Mouse (Mus musculus) hindbrain, embryonic 11.5 days (tissue): Measurements from ENCODE around the gene Crisp1. TPM values are rescaled to one million over a fixed set of nuclear protein-coding genes. Genes with fewer than 3 reads are reported as not detected.

Source experiments
- ATAC-seq: fragments of 200-750 bp; cut with Nextera tagmentation; 2 replicates; pipeline ENCODE4 v1.8.0; 2017; ENCODE audit warnings: mild to moderate bottlenecking, moderate TSS enrichment, moderate library complexity; ENCODE audit not compliant: low FRiP score
- DNase-seq: peaks from one replicate; pipeline ENCODE4 v3.0.0-alpha.2; 2015; ENCODE audit warnings: low spot score
- H3K27ac ChIP-seq: fragments of 300-500 bp; sonication (generic); 2 replicates; pipeline ENCODE4 v1.5.1; 2014; ENCODE audit warnings: mild to moderate bottlenecking, low read depth, low read length
- H3K27me3 ChIP-seq: fragments of 300-500 bp; sonication (generic); 2 replicates; pipeline ENCODE4 v1.6.1; 2014; ENCODE audit warnings: mild to moderate bottlenecking, low read length, moderate library complexity, mixed read lengths; ENCODE audit not compliant: control insufficient read depth, insufficient read depth
- H3K36me3 ChIP-seq: fragments of 300-500 bp; sonication (generic); 2 replicates; pipeline ENCODE4 v1.6.1; 2014; ENCODE audit warnings: mild to moderate bottlenecking, low read length, moderate library complexity, mixed read lengths; ENCODE audit not compliant: control insufficient read depth, insufficient read depth
- H3K4me1 ChIP-seq: fragments of 300-500 bp; sonication (generic); replicated peaks from 2 replicates; pipeline ENCODE4 v1.6.1; 2014; ENCODE audit warnings: low read length, mixed read lengths; ENCODE audit not compliant: control insufficient read depth, insufficient read depth
- H3K4me2 ChIP-seq: fragments of 300-500 bp; sonication (generic); replicated peaks from 2 replicates; pipeline ENCODE4 v1.6.1; 2014; ENCODE audit warnings: mild to moderate bottlenecking, low read depth, low read length
- H3K4me3 ChIP-seq: fragments of 300-500 bp; sonication (generic); 2 replicates; pipeline ENCODE4 v1.5.1; 2014; ENCODE audit warnings: low read depth, low read length
- H3K9ac ChIP-seq: fragments of 300-500 bp; sonication (generic); 2 replicates; pipeline ENCODE4 v1.6.1; 2014; ENCODE audit warnings: low read depth, low read length
- H3K9me3 ChIP-seq: fragments of 300-500 bp; sonication (generic); 2 replicates; pipeline ENCODE4 v1.6.1; 2016; ENCODE audit warnings: low read length; ENCODE audit not compliant: control insufficient read depth
- WGBS: fragments of 180-500 bp; shearing (Covaris S2); extraction: QIAGEN DNeasy Blood & Tissue Kit; methylation state at CpG from one replicate; pipeline ENCODE4 v1.1.7; 2014; 5-methylcytosine and 5-hydroxymethylcytosine counted together
- polyA plus RNA-seq: library from polyadenylated mRNA; unstranded; fragments of >200 nt; fragmentation: Nextera tagmentation; extraction: Ambion mirVana; gene quantifications from 2 replicates; pipeline ENCODE4 v1.2.1, GENCODE M21; 2014

Gene Crisp1
- not detected in 2 replicates for polyA plus RNA-seq

DNA sequence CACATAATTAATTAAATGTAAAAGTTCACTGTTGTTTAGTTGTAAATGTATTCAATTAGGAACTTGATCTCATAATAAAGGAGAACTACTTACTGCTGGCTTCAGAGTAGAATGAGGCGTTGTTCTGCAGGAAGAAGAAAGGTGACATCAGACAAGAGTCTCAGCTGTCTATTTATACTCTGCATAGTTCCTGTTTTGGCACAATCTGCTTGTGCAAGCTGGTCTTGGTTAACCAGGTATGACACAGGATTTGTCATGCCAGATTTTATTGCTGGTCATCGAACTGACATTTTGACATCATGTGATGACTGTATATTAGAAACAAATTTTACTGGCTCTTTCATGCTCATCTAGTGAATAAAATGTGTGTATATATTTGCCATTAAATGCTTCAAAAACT lies at the start of gene Crisp1:
TSS of gene Crisp1 (minus strand) at position 146 of the 400 bp plus-strand sequence.
- Histone ChIP-seq H3K4me2 (no peak within 1 kb of the TSS), H3K9ac (no peak within 1 kb of the TSS), H3K27ac (no peak within 1 kb of the TSS), H3K36me3 (no peaks in the 10 kb centered on the region), H3K4me3 (no peak within 1 kb of the TSS), H3K9me3 (no peaks in the 10 kb centered on the region), H3K27me3 (no peaks in the 10 kb centered on the region), H3K4me1 (no peaks in the 10 kb centered on the region)
- DNase-seq (no peak), ATAC-seq (no peak)
- WGBS = 85% methylated on average over 2 of the region's 2 CpGs

DNA sequence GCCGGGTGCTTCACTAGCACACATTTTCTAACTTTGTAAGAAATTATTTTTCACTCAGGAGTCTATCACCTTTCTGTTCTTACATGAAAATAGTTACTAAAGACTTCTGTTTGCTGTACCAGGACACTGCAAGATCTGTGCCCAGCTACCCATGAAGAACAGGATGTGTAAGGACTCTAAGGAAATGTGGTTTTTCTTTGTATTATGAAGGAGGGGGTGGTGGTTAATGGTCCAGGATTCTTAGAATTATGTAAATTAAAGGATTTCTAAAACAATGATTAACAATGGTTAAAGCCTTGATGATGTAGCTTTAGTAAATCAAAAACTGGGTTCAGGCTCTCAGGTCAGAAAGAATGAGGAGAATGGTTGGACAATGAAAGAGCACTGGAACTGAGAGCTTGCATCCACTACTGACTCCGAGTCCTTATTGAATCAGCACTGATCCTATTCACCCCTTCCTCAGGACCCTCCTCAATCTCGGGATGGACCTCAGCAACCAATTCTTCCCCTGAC lies 23.5 kb upstream of the Crisp1 start:
- WGBS = 75% methylated on average over 3 of the region's 3 CpGs
- Histone ChIP-seq H3K36me3 (no peaks in the 10 kb centered on the region), H3K9me3 (no peaks in the 10 kb centered on the region), H3K4me2 (no peak overlapping the region), H3K27me3 (no peaks in the 10 kb centered on the region), H3K27ac (no peak overlapping the region), H3K9ac (no peak overlapping the region), H3K4me1 (no peaks in the 10 kb centered on the region), H3K4me3 (no peak overlapping the region)
- no peak for ATAC-seq
- no peak for DNase-seq

GRCm38 (mm10) chr17:40285435-40285834 lies 33.6 kb downstream of the Crisp1 start:
- H3K4me3 ChIP-seq = no peak overlapping the region
- no peaks in the 10 kb centered on the region for H3K4me1 ChIP-seq
- no peaks in the 10 kb centered on the region for H3K27me3 ChIP-seq
- peak; percentile 1 for DNase-seq
- no peak overlapping the region for H3K4me2 ChIP-seq
- H3K27ac ChIP-seq = no peak overlapping the region
- 82% methylated on average over 2 of the region's 2 CpGs for WGBS
- ATAC-seq = no peak
- H3K9me3 ChIP-seq = no peaks in the 10 kb centered on the region
- no peak overlapping the region for H3K9ac ChIP-seq
- no peaks in the 10 kb centered on the region for H3K36me3 ChIP-seq

GRCm38 (mm10) chr17:40275519-40275918 lies 43.5 kb downstream of the Crisp1 start:
- DNase-seq (no peak), ATAC-seq (no peak)
- Histone ChIP-seq H3K27ac (no peak overlapping the region), H3K27me3 (no peaks in the 10 kb centered on the region), H3K4me3 (no peak overlapping the region), H3K9ac (no peak overlapping the region), H3K36me3 (no peaks in the 10 kb centered on the region), H3K4me1 (no peaks in the 10 kb centered on the region), H3K4me2 (no peak overlapping the region), H3K9me3 (no peaks in the 10 kb centered on the region)
- 88% methylated on average over 1 of the region's 1 CpGs for WGBS

DNA sequence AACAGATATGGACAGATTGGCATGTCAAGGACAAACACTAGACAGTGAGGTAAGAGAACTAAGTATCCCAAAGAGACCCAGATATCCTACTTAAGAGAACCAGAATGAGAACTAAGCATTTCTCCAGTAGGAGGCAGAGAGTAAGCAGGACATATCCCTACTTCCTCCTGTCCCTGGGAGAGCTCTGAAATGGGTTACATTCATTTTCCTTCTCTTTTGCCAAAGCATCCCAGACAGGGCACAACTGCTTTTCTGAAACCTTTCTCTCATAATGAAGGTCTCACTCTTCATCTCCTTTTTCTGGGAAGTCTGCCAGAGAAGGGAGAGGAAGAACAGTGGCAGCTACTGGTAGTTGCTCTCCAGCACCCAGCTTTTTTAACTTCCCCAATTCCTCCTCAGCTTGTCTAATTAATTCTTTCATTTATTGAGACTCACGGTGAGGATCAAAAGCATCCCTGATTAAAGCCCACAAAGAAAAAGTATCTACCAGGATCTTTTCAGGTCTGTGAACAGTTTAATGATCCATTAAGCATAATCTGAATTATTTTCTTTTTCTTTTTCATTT lies 44.0 kb downstream of the Crisp1 start:
- ATAC-seq (no peak), DNase-seq (no peak)
- Histone ChIP-seq H3K4me3 (no peak overlapping the region), H3K27ac (no peak overlapping the region), H3K36me3 (no peaks in the 10 kb centered on the region), H3K27me3 (no peaks in the 10 kb centered on the region), H3K4me2 (no peak overlapping the region), H3K9me3 (no peaks in the 10 kb centered on the region), H3K4me1 (no peaks in the 10 kb centered on the region), H3K9ac (no peak overlapping the region)
- 79% methylated on average over 1 of the region's 1 CpGs for WGBS

GRCm38 (mm10) chr17:40252487-40252886 lies 66.5 kb downstream of the Crisp1 start:
- WGBS = 75% methylated on average over 1 of the region's 1 CpGs
- no peaks in the 10 kb centered on the region for H3K9me3 ChIP-seq
- no peaks in the 10 kb centered on the region for H3K4me1 ChIP-seq
- ATAC-seq (no peak), DNase-seq (no peak)
- no peaks in the 10 kb centered on the region for H3K36me3 ChIP-seq
- no peak overlapping the region for H3K4me3 ChIP-seq
- no peaks in the 10 kb centered on the region for H3K27me3 ChIP-seq
- no peak overlapping the region for H3K27ac ChIP-seq
- no peak overlapping the region for H3K4me2 ChIP-seq
- no peak overlapping the region for H3K9ac ChIP-seq

Other genes starting within 250 kb of the Crisp1 start
- gene AC192777.2, start 223.8 kb downstream of the Crisp1 start, polyA plus RNA-seq = not detected in 2 replicates
- gene Pgk2, start 110.6 kb downstream of the Crisp1 start, polyA plus RNA-seq = not detected in 2 replicates
- gene Crisp3, start 76.9 kb downstream of the Crisp1 start, polyA plus RNA-seq = not detected in 2 replicates
- not detected in 2 replicates for gene Esp8, start 200.8 kb upstream of the Crisp1 start, polyA plus RNA-seq
- gene Esp6, start 242.3 kb upstream of the Crisp1 start, polyA plus RNA-seq = not detected in 2 replicates